Comparison of ENCODE assay signal across 24 mouse cellular contexts in genomic region chr2:112656131-112656530, GRCm38 (mm10).
A peak's percentile ranks its signal among the peaks of the same experiment; 100 is the strongest.
DNase-seq lines count a peak whose midpoint lies in the region; TF ChIP-seq lines count a peak whose summit lies in the region.
"Had no signal": no experiment of that assay in that cellular context is flagged by ENCODE, and none has a peak within 500 bp of the region (broad histone marks: within the 10 kb centered on the region; RNA-seq: fewer than 3 reads in every experiment).

No protein-coding gene starts in this region.

- TF ChIP-seq CTCF in CH12.LX (conservative IDR thresholded peaks at IDR 0.05 in 1 of 2, IDR thresholded peaks at IDR 0.05 in 1 of 2; ENCODE audit: low read depth in 2 of 2, low read length in 2 of 2), result no peak

- peak overlapping the region; percentile 33; the same call in 1 of the 2 replicates for H3K4me2 ChIP-seq in CH12.LX (ENCODE audit: insufficient read depth, low read depth, poor library complexity, severe bottlenecking)
- H3K4me2 ChIP-seq: forebrain, embryonic 13.5 days; heart, embryonic 13.5 days; hindbrain, embryonic 15.5 days; intestine, embryonic 15.5 days had no signal

- H3K4me1 ChIP-seq in CH12.LX (ENCODE audit: control insufficient read depth in 1 of 2, insufficient read depth in 2 of 2), result peaks cover 0 to 3% of the 10 kb centered on the region in 2 experiments; a peak in 2 of 4 replicates
- H3K4me1 ChIP-seq: forebrain, embryonic 10.5 days; forebrain, embryonic 13.5 days; heart, embryonic 13.5 days; hindbrain, embryonic 15.5 days; intestine, embryonic 15.5 days had no signal

- no peaks in the 10 kb centered on the region for H3K9me3 ChIP-seq in CH12.LX (replicated peaks; ENCODE audit: low read length)
- H3K9me3 ChIP-seq: forebrain, embryonic 10.5 days; forebrain, embryonic 13.5 days; heart, embryonic 13.5 days; hindbrain, embryonic 15.5 days; intestine, embryonic 15.5 days had no signal

- H3K36me3 ChIP-seq in CH12.LX (replicated peaks in 1 of 2; ENCODE audit: control insufficient read depth in 1 of 2, insufficient read depth in 1 of 2, low read length in 1 of 2), result no peaks in the 10 kb centered on the region
- H3K36me3 ChIP-seq: forebrain, embryonic 10.5 days; heart, embryonic 13.5 days; hindbrain, embryonic 15.5 days; intestine, embryonic 15.5 days had no signal

- H3K27ac ChIP-seq in CH12.LX (ENCODE audit: insufficient read depth, low read depth), result no peak overlapping the region
- H3K27ac ChIP-seq: forebrain, embryonic 10.5 days; forebrain, embryonic 13.5 days; gastrocnemius, adult 2 months; heart, embryonic 13.5 days; hindbrain, embryonic 15.5 days; intestine, embryonic 15.5 days had no signal

- H3K27me3 ChIP-seq in CH12.LX (replicated peaks), result no peaks in the 10 kb centered on the region
- H3K27me3 ChIP-seq: forebrain, embryonic 13.5 days; heart, embryonic 13.5 days; hindbrain, embryonic 15.5 days; intestine, embryonic 15.5 days had no signal

- TF ChIP-seq EP300 in CH12.LX (IDR thresholded peaks at IDR 0.05; ENCODE audit: low read length), result no peak

- in situ Hi-C loops in CH12.LX (cut with MboI; ENCODE audit: low pct_ligation_motif_present, low pct_unique_long_range_greater_than_20kb, low sequenced_read_pairs), result no loop called here

- no peak for TF ChIP-seq RAD21 in CH12.LX (IDR thresholded peaks at IDR 0.05; ENCODE audit: low read depth, low read length)

- no peak for TF ChIP-seq POLR2A in CH12.LX (IDR thresholded peaks at IDR 0.05; ENCODE audit: low read depth, low read length)

- H3K4me3 ChIP-seq in CH12.LX (replicated peaks in 1 of 3; ENCODE audit: low read depth in 2 of 3, low read length in 2 of 3, poor library complexity in 1 of 3), result no peak overlapping the region
- H3K4me3 ChIP-seq: forebrain, embryonic 10.5 days; forebrain, embryonic 13.5 days; gastrocnemius, adult 2 months; heart, embryonic 13.5 days; hindbrain, embryonic 15.5 days; intestine, embryonic 15.5 days had no signal

- no peak overlapping the region for H3K9ac ChIP-seq in CH12.LX (ENCODE audit: insufficient read depth, low read depth)
- H3K9ac ChIP-seq: forebrain, embryonic 13.5 days; heart, embryonic 13.5 days; hindbrain, embryonic 15.5 days; intestine, embryonic 15.5 days had no signal

- no peaks in the 10 kb centered on the region for H3K79me2 ChIP-seq in CH12.LX (replicated peaks; ENCODE audit: control insufficient read depth, extremely low read depth, insufficient read depth, poor library complexity, severe bottlenecking)

- dilution Hi-C loops in CH12.LX (cut with MboI; ENCODE audit: extremely low pct_ligation_motif_present, extremely low pct_unique_long_range_greater_than_20kb, low sequenced_read_pairs), result no loop called here

- DNase-seq in CD4-positive, CD25-positive, alpha-beta regulatory T cell, adult 2 months (ENCODE audit: low read depth, low spot score), result peak; percentile 4
- no peak for DNase-seq in CH12.LX (ENCODE audit: extremely low read depth)
- peak; percentile 22 for DNase-seq in MEL-GATA-1-ER (ENCODE audit: extremely low read depth, low read depth)
- DNase-seq in naive thymus-derived CD4-positive, alpha-beta T cell, adult 2 months (ENCODE audit: low read depth), result peak; percentile 9
- DNase-seq in urinary bladder, postnatal 25 days (ENCODE audit: low spot score), result no peak
- no peak for DNase-seq in cerebellum, adult 11-12 months
- no peak for DNase-seq in gastrocnemius, adult 8-10 months (ENCODE audit: low spot score in 2 of 2)
- DNase-seq: adrenal gland, adult 8-10 months; adrenal gland, postnatal 25 days; B cell, adult 2 months; cerebellum, adult 18-20 months; cerebellum, adult 9-10 months; cerebellum, postnatal 14 days; gastrocnemius, adult 2 months; gastrocnemius, postnatal 25 days; heart, adult 18-20 months; heart, postnatal 14 days; heart, postnatal 4 days; kidney, adult 11 months had no signal

TF ChIP-seq in CH12.LX, 34 proteins besides CTCF, POLR2A, EP300 and RAD21:
- TF ChIP-seq ZNF384 (IDR thresholded peaks at IDR 0.05; ENCODE audit: low read depth, low read length) (0 out of 2 replicates have a peak, but pooled peaks have one; percentile 20), MAFK (IDR thresholded peaks at IDR 0.05; ENCODE audit: insufficient replicate concordance, low read length) (no peak)

Comparison
In these comparisons a context has a peak if more than half of its experiments do, and no peak if none do; other contexts are left out.
1. DNase-seq: peak in CD4-positive, CD25-positive, alpha-beta regulatory T cell, adult 2 months (single experiment), MEL-GATA-1-ER (single experiment) and naive thymus-derived CD4-positive, alpha-beta T cell, adult 2 months (single experiment); none in CH12.LX (single experiment), urinary bladder, postnatal 25 days (single experiment), cerebellum, adult 11-12 months (single experiment) and gastrocnemius, adult 8-10 months (0 of 2).